Mouse (Mus musculus) spleen, postnatal 4 days (tissue): ENCODE results near the gene Olfr418.
"Not testable (repeated sequence)": the region's sequence is repeated elsewhere in the genome, so short reads cannot be mapped to it uniquely, and the experiment has no call there.

Source experiments
- DNase-seq, 2 experiments: peaks; one replicate each; pipeline ENCODE4 v3.0.0; 2022; ENCODE audit warnings: low spot score in 2 of 2

Gene Olfr418

GRCm38 (mm10) chr1:173265701-173266100, at the start of gene Olfr418:
Gene Olfr418 (plus strand): TSS chr1:173266001.
- DNase-seq: no peak

- no peak for DNase-seq
Measured at GRCm38 (mm10) chr1:173216481-173216880, 49.3 kb upstream of the Olfr418 start.

- no peak for DNase-seq
Measured at GRCm38 (mm10) chr1:173227081-173227480, 38.7 kb upstream of the Olfr418 start, which contains the start of gene Fcer1a. Gene Fcer1a (minus strand): TSS chr1:173227214.

- DNase-seq: not testable (repeated sequence)
Measured at GRCm38 (mm10) chr1:173237004-173237403, 28.8 kb upstream of the Olfr418 start.

GRCm38 (mm10) chr1:173249888-173250287, 15.9 kb upstream of the Olfr418 start:
- no peak for DNase-seq

GRCm38 (mm10) chr1:173277677-173278076, 11.9 kb downstream of the Olfr418 start, which contains the start of gene Mptx2:
Gene Mptx2 (minus strand): TSS chr1:173277777.
- DNase-seq: no peak

GRCm38 (mm10) chr1:173302795-173303194, 37.0 kb downstream of the Olfr418 start:
- not testable (repeated sequence) for DNase-seq

- not testable (repeated sequence) for DNase-seq
Measured at GRCm38 (mm10) chr1:173313535-173314050, 47.8 kb downstream of the Olfr418 start.

GRCm38 (mm10) chr1:173315725-173316124, 49.9 kb downstream of the Olfr418 start:
- no peak for DNase-seq

GRCm38 (mm10) chr1:173317925-173318477, 52.2 kb downstream of the Olfr418 start:
- DNase-seq: no peak

- no peak for DNase-seq
Measured at GRCm38 (mm10) chr1:173321593-173322248, 55.9 kb downstream of the Olfr418 start.

- DNase-seq: no peak
Measured at GRCm38 (mm10) chr1:173322249-173322627, 56.4 kb downstream of the Olfr418 start.
